Mouse (Mus musculus) liver, embryonic 13.5 days (tissue): Measurements from ENCODE around the gene Zbtb32. TPM values are rescaled to one million over a fixed set of nuclear protein-coding genes. Genes with fewer than 3 reads are reported as not detected.

Experiments
- ATAC-seq: fragments of 200-750 bp; cut with Nextera tagmentation; 2 replicates; pipeline ENCODE4 v1.8.0; 2017; ENCODE audit warnings: low read depth, mild to moderate bottlenecking, moderate number of reproducible peaks, moderate library complexity
- DNase-seq: peaks from one replicate; pipeline ENCODE4 v3.0.0; 2022
- H3K27ac ChIP-seq: fragments of 300-500 bp; sonication (generic); 2 replicates; pipeline ENCODE4 v1.5.1; 2015; ENCODE audit warnings: moderate library complexity, mild to moderate bottlenecking, inconsistent platforms
- H3K27me3 ChIP-seq: fragments of 300-500 bp; sonication (generic); 2 replicates; pipeline ENCODE4 v1.6.1; 2015; ENCODE audit warnings: mild to moderate bottlenecking, inconsistent platforms
- H3K36me3 ChIP-seq: fragments of 300-500 bp; sonication (generic); 2 replicates; pipeline ENCODE4 v1.6.1; 2015; ENCODE audit warnings: mild to moderate bottlenecking, inconsistent platforms
- H3K4me1 ChIP-seq: fragments of 300-500 bp; sonication (generic); replicated peaks from 2 replicates; pipeline ENCODE4 v1.6.1; 2015; ENCODE audit warnings: inconsistent platforms
- H3K4me2 ChIP-seq: fragments of 300-500 bp; sonication (generic); 2 replicates; pipeline ENCODE4 v1.6.1; 2015; ENCODE audit warnings: inconsistent platforms, mild to moderate bottlenecking, moderate library complexity
- H3K4me3 ChIP-seq: fragments of 300-500 bp; sonication (generic); replicated peaks from 2 replicates; pipeline ENCODE4 v1.5.1; 2015; ENCODE audit warnings: mild to moderate bottlenecking, inconsistent platforms
- H3K9ac ChIP-seq: fragments of 300-500 bp; sonication (generic); 2 replicates; pipeline ENCODE4 v1.6.1; 2015; ENCODE audit warnings: mild to moderate bottlenecking, inconsistent platforms
- H3K9me3 ChIP-seq: fragments of 300-500 bp; sonication (generic); replicated peaks from 2 replicates; pipeline ENCODE4 v1.6.1; 2016; ENCODE audit warnings: inconsistent platforms
- WGBS: fragments of 180-500 bp; shearing (Covaris S2); methylation state at CpG from one replicate; pipeline ENCODE4 v1.1.7; 2015; ENCODE audit not compliant: insufficient replicate concordance; 5-methylcytosine and 5-hydroxymethylcytosine counted together
- polyA plus RNA-seq: library from polyadenylated mRNA; unstranded; fragments of >200 nt; fragmentation: Nextera tagmentation; extraction: Ambion mirVana; gene quantifications from 2 replicates; pipeline ENCODE4 v1.2.1, GENCODE M21; 2015

The Zbtb32 gene
- polyA plus RNA-seq, 1 experiment from 2014 or later: 0.20 TPM

DNA sequence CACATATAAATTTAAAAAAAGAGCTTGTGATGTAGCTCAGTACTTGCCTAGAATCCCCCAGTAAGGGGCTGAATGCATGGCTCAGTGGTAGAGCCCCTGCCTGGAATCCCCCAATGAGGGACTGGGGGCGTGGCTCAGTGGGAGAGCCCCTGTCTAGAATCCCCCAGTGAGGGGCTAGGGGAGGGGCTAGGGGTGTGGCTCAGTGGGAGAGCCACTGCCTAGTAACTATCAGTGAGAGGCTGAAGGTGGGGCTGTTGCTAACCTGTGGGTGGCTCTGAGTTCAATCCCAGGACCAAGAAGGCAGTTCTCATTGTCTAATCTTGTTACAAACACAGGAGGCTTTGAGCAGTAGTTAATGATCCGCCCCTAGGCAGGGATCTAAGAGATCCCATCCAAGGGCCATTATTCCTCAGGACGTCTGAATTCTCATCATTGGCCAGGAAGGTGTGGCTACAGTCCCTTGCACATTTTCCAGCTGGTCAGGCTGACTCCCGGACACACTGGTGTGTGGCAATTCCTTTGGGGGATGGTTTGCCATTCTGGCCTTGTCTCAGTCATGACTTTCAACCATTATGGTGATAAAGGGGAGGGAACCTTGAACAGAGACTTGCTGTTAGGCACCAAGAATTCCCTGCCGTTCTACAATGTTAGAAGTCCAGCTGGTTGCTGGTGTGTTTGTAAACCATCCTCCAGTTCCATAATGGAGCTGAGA lies 16.5 kb upstream of the Zbtb32 start:
- Histone ChIP-seq H3K36me3 (peaks cover 47% of the 10 kb centered on the region), H3K4me2 (no peak overlapping the region), H3K9ac (no peak overlapping the region), H3K27ac (no peak overlapping the region), H3K9me3 (no peaks in the 10 kb centered on the region), H3K27me3 (no peaks in the 10 kb centered on the region), H3K4me1 (peaks cover 23% of the 10 kb centered on the region), H3K4me3 (no peak overlapping the region)
- 54% methylated on average over 5 of the region's 5 CpGs for WGBS
- DNase-seq (no peak), ATAC-seq (peak; percentile 33)

DNA sequence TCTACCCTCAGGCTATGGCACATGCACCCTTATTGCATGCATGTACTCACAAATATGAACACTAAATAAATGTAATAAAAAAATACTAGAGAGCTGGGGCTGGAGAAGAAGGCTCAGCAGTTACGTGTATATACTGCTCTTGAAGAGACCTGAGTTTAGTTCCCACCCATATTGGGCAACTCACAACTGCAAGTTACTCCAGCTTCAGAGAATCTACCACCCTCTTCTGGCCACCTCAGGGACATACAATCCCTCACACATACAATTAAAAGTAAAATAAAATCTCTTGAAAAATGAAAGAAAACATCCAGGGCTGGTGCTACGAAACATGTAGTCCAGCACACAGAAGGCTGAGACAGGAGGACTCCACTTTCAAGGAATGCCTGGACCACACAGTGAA lies 15.7 kb upstream of the Zbtb32 start:
- Histone ChIP-seq H3K27ac (no peak overlapping the region), H3K36me3 (peaks cover 42% of the 10 kb centered on the region), H3K4me1 (peaks cover 23% of the 10 kb centered on the region), H3K27me3 (no peaks in the 10 kb centered on the region), H3K4me2 (no peak overlapping the region), H3K9ac (no peak overlapping the region), H3K9me3 (no peaks in the 10 kb centered on the region), H3K4me3 (no peak overlapping the region)
- WGBS: 54% methylated on average over 2 of the region's 2 CpGs
- no peak for DNase-seq
- no peak for ATAC-seq

DNA sequence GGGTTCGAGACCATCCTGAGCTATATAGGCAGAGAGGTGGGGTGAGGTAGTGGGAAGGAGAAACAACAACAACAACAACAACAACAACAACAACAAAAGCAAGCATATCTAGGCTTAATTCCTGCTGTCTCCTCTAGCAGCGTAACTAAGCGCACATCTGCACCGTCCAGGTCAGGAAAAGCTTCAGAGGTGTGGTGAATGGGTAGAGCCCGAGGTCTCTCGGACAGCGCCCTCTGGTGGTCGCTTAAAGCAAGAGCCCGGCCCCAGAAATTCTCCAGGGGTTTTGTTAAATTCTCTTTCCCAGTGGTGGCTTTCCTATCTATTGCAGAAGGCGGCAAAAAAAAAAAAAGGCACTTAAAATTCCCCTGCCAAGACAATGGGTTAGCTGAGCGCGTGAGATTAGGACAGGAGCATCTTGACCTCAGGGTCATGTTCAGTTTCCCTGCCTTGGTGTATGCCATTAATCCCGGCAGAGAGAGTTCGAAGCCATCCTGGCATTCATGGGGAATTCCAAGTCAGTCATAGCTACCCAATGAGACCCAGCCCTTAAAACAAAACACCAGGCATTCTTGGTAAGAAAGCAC lies 14.9 kb upstream of the Zbtb32 start:
- ATAC-seq (peak; percentile 52; the same call in 1 of the 2 replicates), DNase-seq (peak; percentile 49)
- 20% methylated on average over 14 of the region's 14 CpGs for WGBS
- Histone ChIP-seq H3K27ac (no peak overlapping the region), H3K36me3 (peaks cover 34% of the 10 kb centered on the region), H3K4me2 (no peak overlapping the region), H3K9me3 (no peaks in the 10 kb centered on the region), H3K9ac (no peak overlapping the region), H3K4me1 (peaks cover 23% of the 10 kb centered on the region), H3K27me3 (no peaks in the 10 kb centered on the region), H3K4me3 (no peak overlapping the region)

- Histone ChIP-seq H3K27ac (no peak within 1 kb of the TSS), H3K27me3 (no peaks in the 10 kb centered on the region; the same call in 1 of the 2 replicates), H3K9ac (no peak within 1 kb of the TSS), H3K4me3 (no peak within 1 kb of the TSS), H3K4me2 (no peak within 1 kb of the TSS), H3K4me1 (peaks cover 23% of the 10 kb centered on the region), H3K36me3 (peaks cover 26% of the 10 kb centered on the region), H3K9me3 (no peaks in the 10 kb centered on the region)
- DNase-seq (no peak), ATAC-seq (no peak)
- WGBS: 72% methylated on average over 8 of the region's 8 CpGs
Observed at GRCm38 (mm10) chr7:30612654-30613402, 14.1 kb upstream of the Zbtb32 start, which contains the start of gene Upk1a. Gene Upk1a, minus strand, starts transcription at chr7:30612847.

GRCm38 (mm10) chr7:30610043-30610442 lies 11.3 kb upstream of the Zbtb32 start:
- H3K27ac ChIP-seq: no peak overlapping the region
- no peak for DNase-seq
- no peak overlapping the region for H3K9ac ChIP-seq
- H3K4me2 ChIP-seq: no peak overlapping the region
- no peak overlapping the region for H3K4me3 ChIP-seq
- no peak for ATAC-seq
- H3K4me1 ChIP-seq: peaks cover 12% of the 10 kb centered on the region
- H3K36me3 ChIP-seq: no peaks in the 10 kb centered on the region
- H3K9me3 ChIP-seq: no peaks in the 10 kb centered on the region
- 42% methylated on average over 7 of the region's 7 CpGs for WGBS
- H3K27me3 ChIP-seq: peaks cover 4% of the 10 kb centered on the region; the same call in 1 of the 2 replicates

DNA sequence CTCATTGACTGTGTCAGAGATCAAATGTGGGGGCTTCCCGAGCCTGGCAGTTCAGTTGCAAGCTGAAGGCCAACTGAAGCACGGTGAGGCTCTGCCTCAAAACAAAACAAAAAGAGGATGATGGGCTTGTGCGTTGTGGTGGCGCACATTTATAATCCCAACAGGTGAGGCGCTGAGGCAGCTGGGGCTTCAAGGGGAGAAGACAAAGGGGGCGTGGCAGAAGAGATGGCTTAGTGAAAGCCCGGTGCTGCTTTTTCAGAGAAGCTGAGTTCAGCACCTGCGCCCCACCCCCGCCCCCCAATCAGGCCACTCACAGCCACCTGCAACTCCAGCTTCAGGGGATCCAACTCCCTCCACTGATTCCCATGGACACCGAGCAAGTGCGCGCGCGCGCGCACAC lies 9.8 kb upstream of the Zbtb32 start:
- Histone ChIP-seq H3K27me3 (peaks cover 4% of the 10 kb centered on the region; the same call in 1 of the 2 replicates), H3K4me1 (peaks cover 3% of the 10 kb centered on the region; the same call in 1 of the 2 replicates), H3K9me3 (no peaks in the 10 kb centered on the region), H3K36me3 (no peaks in the 10 kb centered on the region), H3K9ac (no peak overlapping the region), H3K27ac (no peak overlapping the region), H3K4me2 (no peak overlapping the region), H3K4me3 (no peak overlapping the region)
- WGBS: 53% methylated on average over 16 of the region's 16 CpGs
- DNase-seq: no peak
- ATAC-seq: no peak

DNA sequence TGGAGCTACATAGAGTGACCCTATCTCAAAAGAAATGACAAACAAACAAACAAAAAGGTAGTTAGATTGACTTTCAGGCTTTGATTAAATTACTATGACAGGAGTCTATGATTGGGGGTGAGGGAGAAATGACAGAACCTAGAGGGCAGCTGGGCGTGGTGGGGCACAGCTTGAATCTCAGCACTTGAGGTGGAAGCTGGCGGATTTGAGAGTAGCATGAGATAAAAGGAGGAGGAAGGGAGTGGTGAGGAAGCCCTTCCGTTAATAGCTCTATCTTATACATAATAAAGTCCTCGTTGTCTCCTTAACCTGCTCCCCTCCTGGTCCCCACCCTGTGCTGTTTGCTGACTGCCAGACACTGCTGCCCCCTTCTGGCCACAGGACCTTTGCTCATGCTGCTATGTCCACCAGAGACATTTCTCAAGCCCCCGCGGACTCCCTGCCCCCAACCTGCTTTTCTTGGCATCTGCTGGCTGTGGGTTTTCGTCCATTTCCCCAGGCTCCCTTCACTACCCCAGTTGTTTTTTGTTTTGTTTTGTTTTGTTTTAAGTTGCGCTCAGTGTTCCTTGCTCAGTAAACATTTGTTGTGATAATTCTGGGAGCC lies 9.1 kb upstream of the Zbtb32 start:
- DNase-seq: peak; percentile 29

DNA sequence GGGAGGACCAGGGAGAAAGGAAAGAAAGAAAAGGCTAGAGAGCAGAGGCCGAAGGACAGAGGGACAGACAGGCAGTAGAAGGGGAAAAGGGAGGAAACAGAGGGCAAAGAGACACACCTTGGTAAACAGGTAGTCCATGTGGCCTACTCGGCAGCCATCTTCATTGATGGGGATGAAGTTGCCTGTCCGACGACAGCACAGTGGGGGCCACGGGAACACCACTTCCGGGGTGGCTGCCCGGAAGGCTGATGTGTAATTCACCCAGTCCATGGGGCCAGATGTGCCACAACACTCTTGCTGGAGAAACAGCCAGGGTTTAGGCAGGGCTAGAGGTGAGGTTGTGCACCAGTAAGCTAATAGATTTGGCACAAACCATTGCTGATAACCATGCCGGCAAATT lies 6.2 kb upstream of the Zbtb32 start:
- H3K36me3 ChIP-seq: no peaks in the 10 kb centered on the region
- H3K4me2 ChIP-seq: no peak overlapping the region
- H3K4me1 ChIP-seq: peaks cover 9% of the 10 kb centered on the region
- 76% methylated on average over 8 of the region's 8 CpGs for WGBS
- DNase-seq (no peak), ATAC-seq (no peak)
- H3K9me3 ChIP-seq: no peaks in the 10 kb centered on the region
- H3K9ac ChIP-seq: no peak overlapping the region
- H3K4me3 ChIP-seq: no peak overlapping the region
- H3K27ac ChIP-seq: no peak overlapping the region
- H3K27me3 ChIP-seq: peaks cover 4% of the 10 kb centered on the region; the same call in 1 of the 2 replicates

More for the DNA sequence above, 9.1 kb upstream of the Zbtb32 start:
- Histone ChIP-seq H3K27ac (no peak overlapping the region), H3K4me3 (no peak overlapping the region), H3K9ac (no peak overlapping the region), H3K9me3 (no peaks in the 10 kb centered on the region), H3K36me3 (no peaks in the 10 kb centered on the region), H3K4me1 (no peaks in the 10 kb centered on the region), H3K27me3 (peaks cover 4% of the 10 kb centered on the region; the same call in 1 of the 2 replicates), H3K4me2 (no peak overlapping the region)
- peak; percentile 60; the same call in 1 of the 2 replicates for ATAC-seq
- 13% methylated on average over 8 of the region's 8 CpGs for WGBS

DNA sequence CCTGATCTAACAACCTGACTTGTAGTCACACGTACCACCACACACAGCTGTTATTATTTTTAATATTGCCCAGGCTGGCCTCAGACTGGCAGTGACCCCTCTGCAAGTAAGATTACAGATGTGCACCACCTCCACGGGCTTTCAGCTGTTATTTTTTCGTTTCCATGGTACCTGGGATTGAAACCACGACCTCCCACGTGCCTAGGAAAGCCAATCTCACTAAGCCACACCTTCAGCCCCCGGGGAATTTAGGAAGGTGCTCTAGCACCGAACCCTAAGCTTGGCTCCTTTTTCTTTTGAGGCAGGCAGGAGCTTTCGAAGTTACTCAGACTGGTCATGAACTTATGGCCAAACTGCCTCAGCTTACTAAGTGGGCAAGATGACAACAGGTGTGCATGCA lies 5.7 kb upstream of the Zbtb32 start:
- Histone ChIP-seq H3K9ac (no peak overlapping the region), H3K4me1 (peaks cover 14% of the 10 kb centered on the region), H3K9me3 (no peaks in the 10 kb centered on the region), H3K4me2 (no peak overlapping the region), H3K36me3 (no peaks in the 10 kb centered on the region), H3K4me3 (no peak overlapping the region), H3K27me3 (peaks cover 4% of the 10 kb centered on the region; the same call in 1 of the 2 replicates), H3K27ac (no peak overlapping the region)
- WGBS: 46% methylated on average over 8 of the region's 8 CpGs
- ATAC-seq: no peak
- DNase-seq: no peak

DNA sequence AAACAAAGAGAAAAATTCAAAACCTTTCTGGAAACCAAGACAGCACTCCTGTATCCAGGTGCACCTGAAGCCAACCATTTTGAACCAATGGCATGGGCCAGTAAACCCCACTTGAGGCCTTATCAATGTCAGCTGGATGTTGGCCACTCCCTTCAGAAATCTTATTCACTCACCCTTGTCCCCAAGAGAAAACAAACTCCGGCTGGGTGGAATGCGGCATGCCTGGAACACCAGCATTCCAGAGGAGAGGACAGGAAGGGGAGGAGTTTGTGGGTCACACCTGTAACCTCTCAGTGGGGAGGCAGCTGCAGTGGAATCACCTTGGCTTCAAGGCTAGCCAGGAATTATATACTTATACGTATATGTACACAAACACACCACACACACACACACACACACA lies 3.9 kb upstream of the Zbtb32 start:
- H3K9ac ChIP-seq: no peak overlapping the region
- DNase-seq: no peak
- WGBS: 42% methylated on average over 3 of the region's 3 CpGs
- H3K9me3 ChIP-seq: no peaks in the 10 kb centered on the region
- no peak for ATAC-seq
- 0 out of 2 replicates have a peak, but pooled peaks cover 4% of the 10 kb centered on the region for H3K27me3 ChIP-seq
- H3K4me3 ChIP-seq: no peak overlapping the region
- H3K4me2 ChIP-seq: no peak overlapping the region
- H3K27ac ChIP-seq: no peak overlapping the region
- no peaks in the 10 kb centered on the region for H3K36me3 ChIP-seq
- peaks cover 15% of the 10 kb centered on the region for H3K4me1 ChIP-seq

GRCm38 (mm10) chr7:30600651-30601050 lies 1.9 kb upstream of the Zbtb32 start:
- ATAC-seq (no peak), DNase-seq (no peak)
- H3K9ac ChIP-seq: peak overlapping the region; percentile 49; the same call in 1 of the 2 replicates
- no peaks in the 10 kb centered on the region for H3K36me3 ChIP-seq
- no peak overlapping the region for H3K4me3 ChIP-seq
- H3K4me2 ChIP-seq: peak overlapping the region; percentile 50; the same call in 1 of the 2 replicates
- no peaks in the 10 kb centered on the region for H3K9me3 ChIP-seq
- H3K27ac ChIP-seq: no peak overlapping the region
- 70% methylated on average over 7 of the region's 7 CpGs for WGBS
- H3K27me3 ChIP-seq: no peaks in the 10 kb centered on the region
- peaks cover 15% of the 10 kb centered on the region for H3K4me1 ChIP-seq
